Mouse (Mus musculus) ES-E14 (cell line): ENCODE results near the gene Ifi27l2b. TPM values are rescaled to one million over a fixed set of nuclear protein-coding genes. Genes with fewer than 3 reads are reported as not detected.

Source experiments
- DNase-seq: peaks from one replicate; pipeline ENCODE4 v3.0.0-alpha.2; 2013; ENCODE audit warnings: low read depth, low spot score
- H3K27ac ChIP-seq: 2 replicates; pipeline ENCODE4 v1.5.1; 2012; ENCODE audit warnings: low read depth, mild to moderate bottlenecking, low read length, moderate library complexity, mixed read lengths; ENCODE audit not compliant: poor library complexity, insufficient read depth, severe bottlenecking
- H3K36me3 ChIP-seq: 2 replicates; pipeline ENCODE4 v1.6.1; 2012; ENCODE audit warnings: mild to moderate bottlenecking, low read length, moderate library complexity, mixed read lengths; ENCODE audit not compliant: control insufficient read depth, poor library complexity, insufficient read depth, severe bottlenecking
- H3K4me1 ChIP-seq, 2 experiments: fragments of 150-350 bp in 1 of 2; sonication (generic) in 1 of 2; 2 replicates each; pipeline ENCODE4 v1.6.1; 2012; ENCODE audit warnings: low read length in 2 of 2, mild to moderate bottlenecking in 1 of 2, mixed read lengths in 1 of 2; ENCODE audit not compliant: control insufficient read depth in 2 of 2, insufficient read depth in 2 of 2, poor library complexity in 1 of 2
- H3K4me3 ChIP-seq, 2 experiments: fragments of 150-350 bp in 1 of 2; sonication (generic) in 1 of 2; 2 replicates each; pipeline ENCODE4 v1.5.1; 2012; ENCODE audit warnings: low read length in 2 of 2, low read depth in 1 of 2, mild to moderate bottlenecking in 1 of 2, mixed read lengths in 1 of 2; ENCODE audit not compliant: insufficient read depth in 1 of 2, poor library complexity in 1 of 2, severe bottlenecking in 1 of 2
- H3K9ac ChIP-seq: 2 replicates; pipeline ENCODE4 v1.6.1; 2012; ENCODE audit warnings: low read depth, mild to moderate bottlenecking, low read length, mixed read lengths; ENCODE audit not compliant: poor library complexity, insufficient read depth, severe bottlenecking
- H3K9me3 ChIP-seq: fragments of 150-350 bp; sonication (generic); 2 replicates; pipeline ENCODE4 v1.6.1; 2012; ENCODE audit warnings: low read depth, mild to moderate bottlenecking, low read length; ENCODE audit not compliant: control insufficient read depth, insufficient read depth
- CHD2 ChIP-seq: IDR thresholded peaks from 2 replicates; pipeline ENCODE4 v1.6.1; 2014; ENCODE audit warnings: mild to moderate bottlenecking, low read depth, low read length, inconsistent platforms
- HCFC1 ChIP-seq: IDR thresholded peaks from 2 replicates; pipeline ENCODE4 v1.6.1; 2012; ENCODE audit warnings: low read length, inconsistent platforms, borderline replicate concordance; ENCODE audit not compliant: insufficient read depth
- MAFK ChIP-seq: IDR thresholded peaks from 2 replicates; pipeline ENCODE4 v1.6.1; 2014; ENCODE audit warnings: mild to moderate bottlenecking, low read depth, low read length, inconsistent platforms; ENCODE audit not compliant: insufficient read depth
- ZC3H11A ChIP-seq: IDR thresholded peaks from 2 replicates; pipeline ENCODE4 v1.6.1; 2012; ENCODE audit warnings: low read depth, mild to moderate bottlenecking, inconsistent platforms, low read length, borderline replicate concordance
- ZNF384 ChIP-seq: IDR thresholded peaks from 2 replicates; pipeline ENCODE4 v1.6.1; 2012; ENCODE audit warnings: low read depth, low read length, inconsistent platforms
- in situ Hi-C, 2 experiments: fragments of 600-800 bp; cut with MboI; formaldehyde crosslinking; loops; one replicate each; pipeline ENCODE4 v1.15.1; 2025; ENCODE audit warnings: low sequenced_read_pairs in 2 of 2, inconsistent platforms in 1 of 2; ENCODE audit not compliant: unreplicated experiment in 2 of 2
- total RNA-seq: library from RNA; depleted of rRNA; stranded (reverse); fragments of 300-350 nt; gene quantifications from 2 replicates; pipeline ENCODE4 v1.2.3, GENCODE M21; 2012

Ifi27l2b gene
- total RNA-seq, 1 experiment = 0.58 TPM

- Histone ChIP-seq H3K27ac (no peak overlapping the region), H3K4me1 (peaks cover 0 to 4% of the 10 kb centered on the region in 2 experiments; a peak in 1 of 4 replicates), H3K9me3 (no peaks in the 10 kb centered on the region), H3K4me3 (no peak overlapping the region), H3K36me3 (no peaks in the 10 kb centered on the region), H3K9ac (no peak overlapping the region)
- TF ChIP-seq ZNF384 (no peak), CHD2 (no peak), MAFK (no peak), ZC3H11A (no peak), HCFC1 (no peak)
- no peak for DNase-seq
- in situ Hi-C loops = no loop called here
Observed at GRCm38 (mm10) chr12:103433430-103433829, 23.6 kb downstream of the Ifi27l2b start.

DNA sequence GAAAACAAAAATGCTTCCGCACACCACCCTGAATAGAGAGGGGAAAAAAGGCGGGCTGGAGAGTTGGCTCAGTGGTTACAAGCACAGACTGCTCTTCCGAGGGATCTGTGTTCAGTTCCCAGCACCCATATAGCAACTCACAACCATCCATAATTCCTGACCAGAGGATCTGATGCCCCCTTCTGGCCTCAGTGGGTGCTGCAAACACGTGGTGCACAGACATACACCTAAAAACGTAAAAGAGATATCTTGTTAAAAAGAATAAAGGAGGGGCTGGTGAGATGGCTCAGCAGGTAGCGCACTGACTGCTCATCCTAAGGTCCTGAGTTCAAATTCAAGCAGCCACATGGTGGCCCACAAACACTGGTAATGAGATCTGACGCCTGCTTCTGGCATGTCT is 30.3 kb downstream of the Ifi27l2b start:
- Histone ChIP-seq H3K4me3 (no peak overlapping the region), H3K36me3 (peaks cover 10% of the 10 kb centered on the region), H3K9me3 (no peaks in the 10 kb centered on the region), H3K9ac (no peak overlapping the region), H3K27ac (no peak overlapping the region), H3K4me1 (peaks cover 4 to 7% of the 10 kb centered on the region in 2 experiments)
- no peak for TF ChIP-seq HCFC1
- no peak for TF ChIP-seq CHD2
- no peak for TF ChIP-seq MAFK
- no peak for TF ChIP-seq ZNF384
- TF ChIP-seq ZC3H11A = no peak
- no peak for DNase-seq
- in situ Hi-C loops = no loop called here

- H3K27ac ChIP-seq = peak within 1 kb of the TSS; percentile 69; the same call in 1 of the 2 replicates
- in situ Hi-C loops = no loop called here
- no peaks in the 10 kb centered on the region for H3K9me3 ChIP-seq
- peak within 1 kb of the TSS; percentile 88 to 96 for H3K4me3 ChIP-seq
- peak; percentile 96 for DNase-seq
- peaks cover 10% of the 10 kb centered on the region for H3K36me3 ChIP-seq
- TF ChIP-seq ZNF384 (no peak), ZC3H11A (peak; percentile 48; the same call in 1 of the 2 replicates)
- peak within 1 kb of the TSS; percentile 98 for H3K9ac ChIP-seq
- peaks cover 4 to 7% of the 10 kb centered on the region in 2 experiments for H3K4me1 ChIP-seq
Observed at GRCm38 (mm10) chr12:103425729-103426470, 31.1 kb downstream of the Ifi27l2b start, which contains the start of gene Ddx24. TSS of gene Ddx24 (minus strand) at chr12:103425830.

- in situ Hi-C loops = no loop called here
- Histone ChIP-seq H3K9ac (peak overlapping the region; percentile 98), H3K9me3 (no peaks in the 10 kb centered on the region), H3K4me3 (peak overlapping the region; percentile 88 to 96), H3K4me1 (peaks cover 4 to 7% of the 10 kb centered on the region in 2 experiments), H3K36me3 (peaks cover 10% of the 10 kb centered on the region), H3K27ac (peak overlapping the region; percentile 69; the same call in 1 of the 2 replicates)
- TF ChIP-seq MAFK (no peak), ZC3H11A (no peak), CHD2 (no peak), HCFC1 (no peak), ZNF384 (no peak)
- DNase-seq = no peak
Observed at GRCm38 (mm10) chr12:103425016-103425728, 31.9 kb downstream of the Ifi27l2b start.
